In genomic region chr7:12998053-12998452, GRCm38 (mm10) we compare ENCODE assay signal across 16 mouse cellular contexts. TPM values are rescaled to one million over a fixed set of nuclear protein-coding genes. Genes with fewer than 3 reads are reported as not detected.
"Had no signal": no experiment of that assay in that cellular context is flagged by ENCODE, and none has a peak within 500 bp of the region (broad histone marks: within the 10 kb centered on the region; RNA-seq: fewer than 3 reads in every experiment).

Slc27a5 (minus strand) TSS chr7:12998192.

- H3K27me3 ChIP-seq: kidney, embryonic 15.5 days; neural tube, embryonic 15.5 days had no signal

- H3K9me3 ChIP-seq: kidney, embryonic 15.5 days; limb, embryonic 10.5 days; midbrain, embryonic 10.5 days; neural tube, embryonic 15.5 days had no signal

- H3K27ac ChIP-seq: kidney, embryonic 15.5 days; limb, embryonic 10.5 days; midbrain, embryonic 10.5 days; neural tube, embryonic 15.5 days had no signal

- DNase-seq: kidney, adult 18-20 months; kidney, postnatal 14 days; lung, embryonic 14.5 days; lung, postnatal 10 days; lung, postnatal 4 days; midbrain, embryonic 14.5 days; right cerebral cortex, adult 18-20 months; right cerebral cortex, postnatal 25 days; thymus, postnatal 14 days had no signal

- H3K4me2 ChIP-seq: kidney, embryonic 15.5 days; lung, embryonic 14.5 days; neural tube, embryonic 15.5 days had no signal

- H3K4me1 ChIP-seq: kidney, embryonic 15.5 days; limb, embryonic 10.5 days; midbrain, embryonic 10.5 days; neural tube, embryonic 15.5 days had no signal

- H3K9ac ChIP-seq: kidney, embryonic 15.5 days; lung, embryonic 14.5 days; neural tube, embryonic 15.5 days had no signal

- H3K4me3 ChIP-seq: kidney, embryonic 15.5 days; limb, embryonic 10.5 days; midbrain, embryonic 10.5 days; myocyte; neural tube, embryonic 15.5 days had no signal

- H3K36me3 ChIP-seq: kidney, embryonic 15.5 days; limb, embryonic 10.5 days; midbrain, embryonic 10.5 days; neural tube, embryonic 15.5 days had no signal

RNA-seq across cellular contexts. Expression of gene Slc27a5, which starts in this region (rescaled TPM):
- polyA plus RNA-seq: limb, embryonic 10.5 days; lung, embryonic 14.5 days; myocyte; neural tube, embryonic 11.5 days; small intestine, adult 2 months had no signal
